Mouse (Mus musculus): ENCODE data around the gene Pkd1.

The Pkd1 gene

DNA sequence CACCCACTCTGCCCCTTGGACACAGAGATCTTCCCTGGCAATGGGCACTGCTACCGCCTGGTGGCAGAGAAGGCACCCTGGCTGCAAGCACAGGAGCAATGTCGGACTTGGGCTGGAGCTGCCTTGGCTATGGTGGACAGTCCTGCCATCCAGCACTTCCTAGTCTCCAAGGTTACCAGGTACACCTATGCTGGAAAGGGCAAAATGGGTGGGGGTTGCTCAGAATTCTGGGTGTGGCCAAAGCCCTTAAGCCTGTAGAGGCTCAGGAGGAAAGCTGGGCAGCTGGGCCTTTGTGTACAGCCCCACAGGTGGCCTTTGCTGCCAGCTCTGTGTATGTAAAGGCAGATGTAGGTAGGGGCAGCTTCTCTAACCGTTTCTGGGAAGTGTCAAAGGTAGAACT, 16.2 kb downstream of the Pkd1 start:
- no peak for DNase-seq (ENCODE audit: low read depth, low spot score)

DNA sequence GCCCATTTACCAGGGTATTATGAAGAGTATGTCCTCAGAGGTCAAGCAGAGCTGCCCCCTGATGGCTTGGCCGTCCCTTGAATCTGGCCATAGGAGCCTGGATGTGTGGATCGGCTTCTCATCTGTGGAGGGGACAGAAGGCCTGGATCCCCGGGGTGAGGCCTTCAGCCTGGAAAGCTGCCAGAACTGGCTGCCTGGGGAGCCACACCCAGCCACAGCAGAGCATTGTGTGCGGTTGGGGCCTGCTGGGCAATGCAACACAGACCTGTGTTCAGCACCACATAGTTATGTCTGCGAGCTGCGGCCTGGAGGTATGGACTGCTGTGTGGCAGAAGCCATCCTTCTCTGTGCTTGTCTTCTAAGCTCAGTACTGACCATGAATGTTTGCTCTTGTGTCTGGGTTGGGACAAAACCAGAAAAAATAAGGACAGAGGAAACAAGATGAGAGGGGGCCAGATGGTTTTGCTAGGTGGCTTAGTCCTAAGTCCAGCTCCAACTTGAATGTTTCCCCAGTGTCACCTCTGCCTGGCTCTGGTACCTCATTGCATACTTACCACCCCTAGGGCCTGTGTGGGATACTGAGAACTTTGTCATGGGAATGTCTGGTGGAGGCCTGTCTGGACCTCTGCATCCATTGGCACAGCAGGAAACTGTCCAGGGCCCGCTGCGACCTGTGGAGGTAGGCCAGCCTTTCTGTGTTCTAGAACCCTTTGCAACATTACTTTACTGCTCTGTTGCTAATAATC, 17.6 kb downstream of the Pkd1 start:
- no peak for DNase-seq (ENCODE audit: low read depth, low spot score)

DNA sequence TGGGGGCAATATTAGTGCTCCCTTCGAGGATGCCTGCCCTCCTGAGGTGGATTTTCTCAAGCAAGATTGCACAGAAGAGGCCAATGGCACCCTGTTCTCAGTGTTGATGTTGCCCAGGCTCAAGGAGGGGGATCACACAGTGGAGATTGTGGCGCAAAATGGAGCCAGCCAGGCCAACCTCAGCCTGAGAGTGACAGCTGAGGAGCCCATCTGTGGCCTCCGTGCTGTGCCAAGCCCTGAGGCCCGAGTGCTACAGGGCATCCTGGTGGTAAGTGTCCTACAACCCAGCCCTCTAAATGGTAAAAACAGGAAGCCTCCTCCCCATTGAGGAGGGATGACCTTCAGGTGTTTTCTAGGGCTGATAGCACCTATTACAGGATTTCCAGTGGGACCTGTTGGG, 20.2 kb downstream of the Pkd1 start:
- peak; percentile 57 for DNase-seq (ENCODE audit: low read depth, low spot score)

DNA sequence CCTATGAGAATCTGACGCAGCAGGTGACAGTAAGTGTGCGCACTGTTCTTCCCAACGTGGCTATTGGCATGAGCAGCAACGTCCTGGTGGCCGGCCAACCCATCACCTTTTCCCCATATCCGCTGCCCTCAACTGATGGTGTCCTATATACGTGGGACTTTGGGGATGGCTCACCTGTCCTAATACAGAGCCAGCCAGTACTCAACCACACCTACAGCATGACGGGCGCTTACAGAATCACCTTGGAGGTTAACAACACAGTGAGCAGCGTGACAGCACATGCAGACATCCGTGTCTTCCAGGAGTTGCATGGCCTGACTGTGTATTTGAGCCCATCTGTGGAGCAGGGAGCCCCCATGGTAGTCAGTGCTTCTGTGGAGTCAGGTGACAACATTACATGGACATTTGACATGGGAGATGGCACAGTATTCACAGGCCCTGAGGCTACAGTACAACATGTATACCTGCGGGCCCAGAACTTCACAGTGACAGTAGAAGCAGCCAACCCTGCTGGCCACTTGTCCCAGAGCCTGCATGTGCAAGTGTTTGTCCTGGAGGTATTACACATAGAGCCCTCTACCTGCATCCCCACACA, 23.1 kb downstream of the Pkd1 start:
- DNase-seq (ENCODE audit: low read depth, low spot score) = no peak

DNA sequence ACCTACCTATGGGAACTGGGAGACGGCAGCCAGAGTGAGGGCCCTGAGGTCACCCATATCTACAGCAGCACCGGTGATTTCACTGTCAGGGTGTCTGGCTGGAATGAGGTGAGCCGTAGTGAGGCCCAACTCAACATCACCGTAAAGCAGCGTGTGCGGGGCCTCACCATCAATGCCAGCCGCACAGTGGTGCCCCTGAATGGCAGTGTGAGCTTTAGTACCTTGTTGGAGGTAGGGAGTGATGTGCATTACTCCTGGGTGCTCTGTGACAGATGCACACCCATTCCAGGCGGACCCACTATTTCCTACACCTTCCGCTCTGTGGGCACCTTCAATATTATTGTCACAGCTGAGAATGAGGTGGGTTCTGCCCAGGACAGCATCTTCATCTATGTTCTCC, 24.2 kb downstream of the Pkd1 start:
- DNase-seq (ENCODE audit: low read depth, low spot score) = no peak

DNA sequence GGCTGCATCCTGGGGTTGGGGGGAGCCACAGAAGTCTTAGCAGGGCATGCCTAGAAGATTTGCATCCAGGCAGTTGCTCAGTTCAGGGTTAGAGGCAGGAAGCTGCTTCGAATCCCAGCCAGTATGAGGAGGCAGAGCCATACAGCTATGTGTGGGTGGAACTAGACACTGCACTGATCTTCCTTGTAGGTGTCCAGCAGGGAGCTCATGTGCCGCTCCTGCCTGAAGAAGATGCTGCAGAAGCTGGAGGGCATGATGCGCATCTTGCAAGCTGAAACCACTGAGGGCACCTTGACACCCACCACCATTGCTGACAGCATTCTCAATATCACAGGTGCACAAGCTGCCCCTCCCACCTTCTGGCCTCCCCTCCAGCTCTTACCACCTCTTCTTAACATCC, 29.9 kb downstream of the Pkd1 start:
- DNase-seq (ENCODE audit: low read depth, low spot score) = peak; percentile 69

DNA sequence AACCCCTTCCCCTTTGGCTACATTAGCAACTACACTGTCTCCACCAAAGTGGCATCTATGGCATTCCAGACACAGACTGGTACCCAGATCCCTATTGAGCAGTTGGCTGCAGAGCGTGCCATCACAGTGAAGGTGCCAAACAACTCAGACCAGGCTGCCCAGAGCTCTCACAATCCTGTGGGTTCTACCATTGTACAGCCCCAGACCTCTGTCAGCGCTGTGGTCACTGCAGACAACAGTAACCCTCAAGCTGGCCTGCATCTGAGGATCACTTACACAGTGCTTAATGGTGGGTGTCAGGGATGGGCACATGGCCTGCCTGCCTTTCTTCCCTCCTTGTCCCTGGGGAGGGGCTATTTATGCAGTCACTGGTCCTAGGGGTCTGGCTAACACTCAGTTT, 30.7 kb downstream of the Pkd1 start:
- DNase-seq (ENCODE audit: low read depth, low spot score) = no peak

DNA sequence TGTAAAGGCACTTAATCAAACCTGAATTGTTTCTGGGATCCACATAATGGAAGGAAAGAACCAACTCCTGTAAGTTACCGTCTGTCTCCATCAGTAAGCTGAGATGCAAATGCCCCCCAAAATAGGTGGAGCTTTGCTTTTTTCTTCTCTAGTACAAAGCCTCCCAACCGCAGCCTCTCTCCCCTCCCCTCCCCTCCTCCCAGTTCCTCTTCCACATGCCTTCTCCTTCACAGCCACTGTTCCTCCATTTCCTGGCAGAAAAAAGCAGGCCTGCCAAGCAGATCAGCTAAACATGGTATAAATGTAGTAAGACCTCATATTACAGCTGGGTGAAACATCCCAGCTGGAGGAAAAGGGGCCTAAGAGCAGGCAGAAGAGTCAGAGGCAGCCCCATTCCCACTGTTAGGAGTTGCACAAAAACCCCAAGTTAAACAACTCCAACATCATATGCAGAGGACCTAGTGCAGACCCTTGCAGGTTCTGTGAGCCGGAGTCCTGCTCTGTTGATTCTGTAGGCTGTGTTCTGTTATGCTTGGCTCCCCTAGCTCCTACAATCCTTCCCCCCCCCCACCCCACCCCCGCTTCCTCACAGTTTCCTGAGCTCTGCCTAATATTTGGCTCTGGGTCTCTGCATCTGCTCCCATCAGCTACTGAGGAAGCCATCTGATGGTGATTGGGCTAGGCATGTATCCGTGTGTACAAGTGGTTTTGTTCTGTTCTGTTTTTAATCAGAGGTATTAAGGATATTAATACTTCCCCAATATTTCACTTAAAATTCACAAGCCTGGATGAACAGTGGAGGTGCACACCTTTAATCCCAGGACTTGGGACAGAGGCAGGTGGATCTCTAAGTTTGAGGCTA, 34.2 kb downstream of the Pkd1 start:
- DNase-seq (ENCODE audit: low read depth, low spot score) = no peak

DNA sequence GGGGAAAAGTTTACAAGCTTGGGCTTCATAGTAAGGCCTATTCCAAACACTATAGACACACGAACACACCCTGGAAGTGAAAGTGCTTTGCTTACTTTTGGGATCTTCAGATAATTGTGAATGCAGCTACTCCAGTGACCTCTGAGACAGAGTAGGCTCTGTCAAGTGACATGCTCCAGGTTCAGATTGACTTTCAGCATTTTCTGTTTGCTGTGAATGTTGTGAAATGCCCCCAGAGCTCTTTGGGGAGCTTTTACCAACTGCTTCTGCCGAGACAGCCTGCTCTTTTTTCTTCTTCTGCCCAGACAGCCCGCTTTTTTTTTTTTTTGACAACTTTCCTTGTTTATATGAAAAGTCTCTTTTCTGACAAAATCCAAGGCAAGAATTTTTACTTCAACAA, 34.9 kb downstream of the Pkd1 start:
- DNase-seq (ENCODE audit: low read depth, low spot score) = no peak

DNA sequence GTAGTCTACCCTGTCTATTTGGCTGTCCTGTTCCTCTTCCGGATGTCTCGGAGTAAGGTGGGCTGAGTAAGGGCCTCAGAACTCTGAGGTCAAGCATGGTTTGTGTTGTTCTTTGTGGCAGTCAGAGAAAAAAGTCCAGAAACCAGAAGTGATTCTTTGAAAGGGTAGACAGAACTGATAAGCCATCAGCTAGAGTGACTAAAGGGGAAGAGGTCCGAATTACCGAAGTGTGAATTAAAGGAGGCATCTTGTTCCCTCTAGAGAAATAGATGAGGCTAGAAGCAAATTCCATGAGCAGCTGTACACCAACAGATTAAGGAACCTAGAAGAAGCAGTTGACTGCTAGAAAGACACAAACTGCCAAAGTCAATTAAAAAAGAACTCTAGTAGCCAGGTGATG, 36.9 kb downstream of the Pkd1 start:
- DNase-seq (ENCODE audit: low read depth, low spot score) = no peak

DNA sequence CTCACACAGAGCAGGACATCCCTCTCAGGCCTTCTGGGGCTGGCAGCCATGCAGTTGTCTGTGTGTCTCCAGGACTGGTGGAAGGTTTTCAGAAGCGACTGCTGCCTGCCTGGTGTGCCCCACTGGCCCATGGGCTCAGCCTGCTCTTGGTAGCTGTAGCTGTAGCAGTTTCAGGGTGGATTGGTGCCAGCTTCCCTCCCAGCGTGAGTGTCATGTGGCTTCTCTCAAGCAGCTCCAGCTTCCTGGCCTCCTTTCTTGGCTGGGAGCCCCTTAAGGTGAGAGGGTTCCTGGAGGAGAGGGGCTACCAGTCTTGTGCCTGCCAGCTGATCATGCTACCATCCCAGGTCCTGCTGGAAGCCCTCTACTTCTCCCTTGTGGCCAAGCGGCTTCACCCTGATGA, 41.3 kb downstream of the Pkd1 start:
- DNase-seq (ENCODE audit: low read depth, low spot score) = peak; percentile 84

DNA sequence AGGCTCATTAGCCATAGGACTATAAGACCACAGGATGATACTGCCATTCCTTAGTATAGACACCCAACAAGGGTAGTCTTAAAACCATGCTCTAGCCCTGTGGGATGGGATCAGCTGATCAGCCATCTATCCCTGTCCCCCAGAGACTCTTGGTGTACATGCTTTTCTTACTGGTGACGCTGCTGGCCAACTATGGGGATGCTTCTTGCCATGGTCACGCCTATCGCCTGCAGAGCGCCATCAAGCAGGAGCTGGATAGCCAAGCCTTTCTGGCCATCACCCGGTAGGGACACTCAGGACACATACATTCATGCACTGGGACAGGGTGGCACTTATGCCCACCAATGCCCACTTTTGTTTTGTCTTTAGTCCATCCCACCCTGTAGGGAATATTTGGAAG, 42.1 kb downstream of the Pkd1 start:
- DNase-seq (ENCODE audit: low read depth, low spot score) = no peak

DNA sequence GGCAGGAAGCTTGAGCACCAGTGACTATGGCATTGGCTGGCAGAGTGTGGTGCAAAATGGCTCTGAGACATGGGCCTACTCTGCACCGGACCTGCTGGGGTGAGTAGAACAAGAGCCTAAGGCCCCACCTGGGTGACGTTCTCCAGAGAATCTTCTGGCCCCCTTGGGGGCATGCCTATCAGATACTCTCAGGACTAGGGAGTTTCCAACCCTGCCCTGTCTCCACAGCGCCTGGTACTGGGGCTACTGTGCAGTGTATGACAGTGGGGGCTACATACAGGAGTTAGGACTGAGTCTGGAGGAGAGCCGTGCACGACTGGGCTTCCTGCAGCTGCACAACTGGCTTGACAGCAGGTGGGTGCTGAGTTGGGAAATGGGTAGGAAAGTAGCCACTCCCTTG, 43.6 kb downstream of the Pkd1 start:
- DNase-seq (ENCODE audit: low read depth, low spot score) = no peak

DNA sequence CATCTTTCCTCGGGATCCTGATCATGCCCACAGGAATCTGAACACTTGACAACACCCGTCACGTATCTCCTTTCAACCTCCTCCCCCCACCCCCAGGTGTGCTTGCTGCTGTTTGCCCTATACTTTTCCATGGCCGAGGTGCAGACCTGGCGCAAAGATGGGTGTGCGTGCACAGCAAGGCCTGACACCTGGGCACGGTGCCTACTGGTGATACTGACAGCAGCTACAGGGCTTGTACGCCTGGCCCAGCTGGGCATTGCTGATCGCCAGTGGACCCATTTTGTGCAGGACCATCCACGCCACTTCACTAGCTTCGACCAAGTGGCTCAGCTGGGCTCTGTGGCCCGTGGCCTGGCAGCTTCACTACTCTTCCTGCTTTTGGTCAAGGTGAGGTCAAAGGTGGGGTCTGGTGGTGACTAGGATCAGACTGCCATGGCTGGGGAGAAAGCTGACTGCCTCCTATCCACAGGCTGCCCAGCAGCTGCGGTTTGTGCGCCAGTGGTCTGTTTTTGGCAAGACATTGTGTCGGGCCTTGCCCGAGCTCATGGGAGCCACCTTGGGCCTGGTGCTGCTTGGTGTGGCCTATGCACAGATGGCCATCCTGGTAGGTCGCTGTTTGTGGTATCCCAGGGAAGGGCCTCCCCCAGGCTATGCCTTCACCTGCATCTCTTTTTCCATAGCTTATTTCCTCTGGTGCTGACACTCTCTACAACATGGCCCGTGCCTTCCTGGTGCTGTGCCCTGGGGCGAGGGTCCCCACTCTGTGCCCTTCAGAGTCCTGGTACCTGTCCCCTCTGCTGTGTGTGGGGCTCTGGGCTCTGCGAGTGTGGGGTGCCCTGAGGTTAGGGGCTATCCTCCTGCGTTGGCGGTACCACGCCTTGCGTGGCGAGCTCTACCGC, 44.6 kb downstream of the Pkd1 start:
- no peak for DNase-seq (ENCODE audit: low read depth, low spot score)

DNA sequence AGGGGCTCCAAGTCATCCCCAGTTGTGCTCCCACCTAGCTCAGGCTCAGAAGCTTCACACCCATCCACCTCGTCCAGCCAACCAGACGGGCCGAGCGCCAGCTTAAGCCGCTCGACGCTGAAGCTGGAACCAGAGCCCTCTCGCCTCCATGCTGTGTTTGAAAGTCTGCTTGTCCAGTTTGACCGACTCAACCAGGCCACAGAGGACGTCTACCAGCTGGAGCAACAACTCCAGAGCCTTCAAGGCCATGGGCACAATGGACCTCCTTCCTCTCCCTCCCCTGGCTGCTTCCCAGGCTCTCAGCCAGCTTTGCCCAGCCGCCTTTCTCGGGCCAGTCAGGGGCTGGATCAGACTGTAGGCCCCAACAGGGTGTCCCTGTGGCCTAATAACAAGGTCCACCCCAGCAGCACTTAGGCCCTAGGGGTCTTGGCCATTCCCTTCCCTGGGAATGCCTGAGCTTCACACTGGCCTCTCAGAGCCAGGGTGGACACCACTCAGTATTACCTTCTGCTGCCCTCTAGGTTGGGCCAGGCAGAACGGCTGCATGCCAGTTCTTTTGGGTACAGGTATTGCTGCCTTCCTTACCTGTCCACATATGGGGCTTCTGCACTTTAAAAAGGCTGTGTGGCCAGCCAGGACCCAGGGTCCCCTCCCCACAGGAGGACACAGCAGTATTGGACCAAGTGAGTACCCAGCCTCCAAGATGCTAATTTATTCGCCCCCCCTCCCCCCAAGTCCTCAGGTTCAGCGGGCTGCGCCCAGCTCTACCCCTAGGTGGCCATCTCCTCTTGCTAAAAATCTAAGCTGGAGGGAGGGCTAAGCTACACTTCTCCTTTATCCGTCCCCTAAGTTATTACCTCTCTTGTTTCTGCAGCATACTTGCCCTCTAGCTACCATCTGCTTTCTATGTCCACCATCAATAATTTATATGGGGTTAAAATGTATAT, 45.8 kb downstream of the Pkd1 start:
- peak; percentile 65 for DNase-seq (ENCODE audit: low read depth, low spot score)

DNA sequence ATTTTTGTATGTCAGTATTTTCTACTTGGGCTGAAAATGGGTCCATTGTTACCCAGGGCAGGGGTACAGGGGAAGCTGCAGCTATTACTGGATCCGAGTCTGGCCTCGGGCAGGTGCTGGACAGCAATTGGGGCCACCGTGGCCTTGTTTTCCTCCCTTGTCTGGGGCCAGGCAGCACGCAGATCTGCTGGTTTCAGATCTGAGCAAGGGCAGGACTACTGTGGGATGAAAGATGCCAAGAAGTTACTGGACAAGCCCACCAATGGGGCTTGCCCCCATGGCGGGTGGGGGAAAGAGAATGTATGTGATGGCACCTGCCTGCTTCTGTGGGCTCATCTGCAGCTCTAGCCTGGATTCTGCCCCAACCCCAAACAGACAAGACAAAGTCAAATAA, 46.4 kb downstream of the Pkd1 start:
- no peak for DNase-seq (ENCODE audit: low read depth, low spot score)

DNA sequence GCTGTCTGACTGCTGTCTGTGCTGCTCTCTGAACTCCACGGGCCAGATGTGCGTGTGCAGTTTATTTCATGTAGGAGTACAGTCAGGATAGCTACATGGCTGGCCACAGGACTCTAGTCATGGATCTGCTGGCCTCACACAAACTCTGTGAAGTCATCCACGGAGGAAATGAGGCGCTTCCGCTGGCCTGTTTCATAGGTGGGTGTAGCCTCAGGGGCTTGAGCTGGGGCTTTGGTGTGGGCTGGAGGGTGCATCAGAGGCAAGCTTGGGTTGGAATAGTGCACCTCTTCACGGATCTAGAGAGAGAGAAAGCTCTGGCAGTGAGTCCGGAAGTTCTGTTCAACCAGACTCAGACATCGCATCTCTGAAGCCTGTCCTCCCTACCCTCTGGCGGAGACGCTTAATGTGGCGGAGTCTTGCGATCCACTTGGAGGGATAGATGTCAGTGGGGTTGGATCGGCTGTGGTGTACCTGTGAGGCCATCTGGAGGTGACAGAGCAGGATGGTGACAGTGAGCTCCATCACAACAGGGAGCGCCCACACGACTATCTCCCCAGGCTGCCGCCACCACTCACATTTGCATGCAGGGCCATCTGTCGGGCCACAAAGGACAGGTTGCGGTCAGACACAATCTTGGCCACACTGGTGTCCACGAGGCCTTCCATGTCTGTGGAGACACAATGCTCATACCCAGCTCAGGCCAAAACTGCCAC, 47.0 kb downstream of the Pkd1 start:
- DNase-seq (ENCODE audit: low read depth, low spot score) = peak; percentile 96

DNA sequence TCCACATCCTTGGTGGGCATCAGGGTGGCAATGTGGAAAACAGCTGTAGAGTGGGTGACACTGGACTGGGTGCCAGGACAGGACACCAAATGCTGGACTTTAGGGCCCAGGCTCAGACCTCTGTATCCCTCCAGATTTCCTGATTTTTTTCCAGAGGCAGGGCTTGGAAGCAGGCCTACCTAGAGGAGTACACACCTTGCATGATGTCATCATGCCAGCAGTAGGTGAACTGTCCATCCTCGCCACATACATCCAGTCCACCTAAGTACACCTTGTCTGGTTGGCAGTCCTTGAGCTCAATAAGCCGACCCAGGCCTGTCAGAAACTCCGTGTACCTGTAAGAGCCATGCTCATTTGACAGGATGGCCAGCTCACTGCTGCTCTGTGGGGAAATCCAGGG, 48.4 kb downstream of the Pkd1 start:
- no peak for DNase-seq (ENCODE audit: low read depth, low spot score)

DNA sequence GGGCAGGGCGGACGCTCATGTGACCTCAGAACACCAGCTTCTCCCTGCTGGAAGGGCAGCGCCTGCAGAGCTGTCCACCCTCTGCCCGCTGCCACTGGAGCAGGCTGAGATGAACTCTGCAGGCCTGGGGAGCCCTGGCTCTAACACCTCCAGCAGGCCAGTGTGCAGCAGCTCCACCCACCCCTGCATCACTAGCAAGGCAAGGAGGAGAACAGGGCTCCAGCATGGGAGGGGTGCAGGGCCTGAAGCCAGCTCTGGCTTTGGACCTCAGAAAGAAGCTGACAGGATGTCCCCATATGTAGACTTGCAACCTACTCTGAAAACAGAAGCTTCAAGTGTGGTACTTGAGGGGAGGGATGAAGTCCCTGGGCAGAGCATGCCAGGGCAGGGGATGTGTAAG, 50.9 kb downstream of the Pkd1 start:
- peak; percentile 42 for DNase-seq (ENCODE audit: low read depth, low spot score)

DNA sequence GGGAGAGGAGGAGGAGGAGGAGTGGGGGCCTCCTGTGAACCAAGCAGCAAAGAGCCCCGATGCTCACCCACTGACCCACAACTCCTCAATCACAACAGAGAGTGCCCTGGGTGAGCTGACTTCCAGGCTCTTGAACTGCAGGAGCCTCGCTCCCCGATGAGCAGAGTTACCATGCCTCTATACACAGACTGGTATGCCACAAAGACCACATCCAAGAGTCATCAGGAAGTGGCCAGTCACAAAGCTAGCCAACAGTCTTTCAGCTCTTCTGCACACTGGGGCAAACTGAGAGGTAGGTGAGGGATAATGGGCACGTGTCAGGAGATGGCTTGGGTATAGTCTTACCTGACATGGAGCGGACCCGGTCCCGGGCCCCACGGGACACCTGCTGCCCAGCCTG, 54.3 kb downstream of the Pkd1 start:
- DNase-seq (ENCODE audit: low read depth, low spot score) = no peak

Measured in brain, adult 2 months (tissue).